Mouse (Mus musculus) thymus, postnatal 14 days (tissue): ENCODE measurements around the gene Lnp1.
"Not testable (repeated sequence)": the region's sequence is repeated elsewhere in the genome, so short reads cannot be mapped to it uniquely, and the experiment has no call there.

Source experiments
- DNase-seq: peaks from one replicate; pipeline ENCODE4 v3.0.0; 2021

The Lnp1 gene

GRCm38 (mm10) chr16:56928023-56928422 is at the start of gene Lnp1:
Lnp1 (minus strand) TSS chr16:56928061.
- no peak for DNase-seq

- no peak for DNase-seq
These were observed 46.8 kb upstream of the Lnp1 start for GRCm38 (mm10) chr16:56974646-56975045.

GRCm38 (mm10) chr16:56958311-56958710 is 30.4 kb upstream of the Lnp1 start:
- not testable (repeated sequence) for DNase-seq

- DNase-seq: no peak
These were observed 21.2 kb upstream of the Lnp1 start for GRCm38 (mm10) chr16:56949085-56949484.

- DNase-seq: no peak
These were observed 14.5 kb upstream of the Lnp1 start for GRCm38 (mm10) chr16:56942341-56942740.

- DNase-seq: no peak
These were observed 7.7 kb downstream of the Lnp1 start for GRCm38 (mm10) chr16:56920102-56920657.

- no peak for DNase-seq
These were observed 10.6 kb downstream of the Lnp1 start for GRCm38 (mm10) chr16:56917230-56917629.

- no peak for DNase-seq
These were observed 18.9 kb downstream of the Lnp1 start for GRCm38 (mm10) chr16:56908986-56909385.

GRCm38 (mm10) chr16:56902206-56902605 is 25.7 kb downstream of the Lnp1 start:
- DNase-seq: not testable (repeated sequence)

- no peak for DNase-seq
These were observed 36.3 kb downstream of the Lnp1 start for GRCm38 (mm10) chr16:56891583-56891982.

GRCm38 (mm10) chr16:56886616-56887116 is 41.2 kb downstream of the Lnp1 start:
- DNase-seq: no peak

- peak; percentile 67 for DNase-seq
These were observed 41.8 kb downstream of the Lnp1 start, which contains the start of gene Tmem45a for GRCm38 (mm10) chr16:56885824-56886615. Tmem45a (minus strand) TSS chr16:56886166.

- no peak for DNase-seq
These were observed 43.0 kb downstream of the Lnp1 start for GRCm38 (mm10) chr16:56884811-56885210.

GRCm38 (mm10) chr16:56873410-56873809 is 54.5 kb downstream of the Lnp1 start:
- DNase-seq: no peak

GRCm38 (mm10) chr16:56870458-56870857 is 57.4 kb downstream of the Lnp1 start:
- DNase-seq: no peak

GRCm38 (mm10) chr16:56868361-56868760 is 59.5 kb downstream of the Lnp1 start:
- DNase-seq: no peak

GRCm38 (mm10) chr16:56867591-56867990 is 60.3 kb downstream of the Lnp1 start:
- no peak for DNase-seq
